Mouse (Mus musculus) embryo, embryonic 11.5 days (tissue): ENCODE data around the gene Ptpn3.

Experiments
- DNase-seq: peaks from one replicate; pipeline ENCODE4 v3.0.0-alpha.2; 2012; ENCODE audit warnings: low read depth, low spot score

Gene Ptpn3

DNA sequence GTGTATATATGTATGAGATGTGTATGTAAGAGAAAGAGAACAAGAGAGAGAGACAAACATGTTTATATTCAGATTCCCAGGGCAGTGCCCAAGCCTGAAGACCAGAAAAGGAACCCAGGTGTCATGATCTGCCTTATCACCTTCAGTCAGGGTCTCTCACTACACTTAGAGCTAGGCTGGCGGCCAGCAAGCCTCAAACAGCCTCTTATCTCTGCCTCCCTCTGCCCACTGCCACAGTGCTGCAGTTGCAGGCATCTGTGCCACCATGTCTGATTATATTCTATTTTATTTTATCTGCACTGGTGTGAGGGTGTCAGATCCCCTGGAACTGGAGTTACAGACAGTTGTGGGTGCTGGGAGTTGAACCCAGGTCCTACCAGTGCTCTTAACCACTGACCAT, 133.4 kb downstream of the Ptpn3 start:
- no peak for DNase-seq

GRCm38 (mm10) chr4:57166922-57167870, 134.4 kb downstream of the Ptpn3 start:
- no peak for DNase-seq

- no peak for DNase-seq
These were observed 136.0 kb downstream of the Ptpn3 start for GRCm38 (mm10) chr4:57165654-57166053.

DNA sequence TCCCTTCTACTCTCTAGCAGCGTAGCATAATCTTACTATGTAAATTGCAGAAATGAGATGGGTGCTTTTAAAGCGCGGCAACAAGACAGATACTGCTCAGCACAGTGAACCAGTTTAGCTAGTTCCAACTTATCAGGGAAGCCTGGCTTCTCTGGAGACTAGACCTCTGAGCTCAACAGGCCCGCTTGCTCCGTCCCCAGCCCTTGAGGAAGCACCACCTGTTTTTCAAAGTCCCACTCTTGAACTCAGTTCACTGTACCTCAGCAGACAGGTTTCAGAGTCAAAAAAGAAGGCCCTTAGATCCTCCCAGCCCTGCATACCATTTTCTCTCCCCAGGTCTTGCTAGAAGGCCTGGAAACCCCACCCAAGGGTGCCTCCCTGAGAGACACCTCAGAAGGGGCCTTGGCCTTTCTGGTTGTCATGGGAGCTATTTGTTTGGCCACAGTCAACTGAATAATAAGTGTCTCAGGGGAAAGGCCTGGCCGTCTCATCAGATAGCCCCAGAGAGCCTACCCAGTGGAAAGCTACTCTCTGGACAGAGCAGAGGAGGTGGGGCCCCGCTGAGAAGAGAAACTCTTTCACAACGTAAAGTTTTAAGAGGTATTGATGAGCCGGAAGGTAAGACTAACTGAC, 136.9 kb downstream of the Ptpn3 start:
- DNase-seq, result no peak

DNA sequence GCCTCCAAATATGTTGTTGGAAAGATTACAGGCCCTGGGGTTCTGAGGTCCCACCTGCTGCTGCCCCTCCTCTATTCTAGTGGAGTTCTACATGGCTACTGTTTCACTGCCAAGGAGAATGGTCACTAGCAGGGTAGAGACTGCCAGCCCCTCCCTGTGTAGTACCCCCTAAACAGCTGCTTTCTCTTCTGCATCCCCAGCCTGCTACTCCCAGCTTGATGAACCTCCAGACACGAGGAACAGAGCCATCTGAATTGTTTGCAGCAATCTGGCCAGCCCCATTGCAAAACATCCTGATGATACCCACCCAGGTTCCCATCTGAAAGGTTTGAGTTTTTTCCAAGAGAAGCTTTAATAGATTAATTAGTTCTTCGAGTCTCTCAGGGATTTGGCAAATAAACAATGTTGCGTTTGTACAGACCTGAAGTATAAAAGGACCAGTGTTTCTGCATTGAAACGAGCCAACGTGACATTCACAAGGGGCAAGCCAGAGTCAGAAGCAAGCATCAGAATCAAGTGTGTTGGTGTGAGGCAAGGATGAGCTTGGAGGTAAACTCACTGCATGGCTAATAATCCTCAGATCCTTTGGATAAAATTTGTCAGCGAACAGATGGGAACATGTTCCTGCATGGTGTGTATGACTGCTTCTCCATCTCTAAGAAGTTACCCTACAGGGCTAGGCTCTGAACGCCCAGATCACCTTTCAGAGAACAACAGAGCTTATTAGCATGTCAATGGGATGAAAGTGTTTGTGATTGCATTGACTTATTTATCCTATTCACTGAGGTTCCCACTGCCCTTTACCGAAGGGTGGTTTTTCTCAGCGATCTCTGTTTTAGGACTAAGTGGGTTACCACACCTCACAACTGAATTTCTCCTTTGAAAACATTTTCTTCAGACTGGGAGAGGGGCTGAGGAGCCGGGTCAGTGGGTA, 138.6 kb downstream of the Ptpn3 start:
- no peak for DNase-seq

DNA sequence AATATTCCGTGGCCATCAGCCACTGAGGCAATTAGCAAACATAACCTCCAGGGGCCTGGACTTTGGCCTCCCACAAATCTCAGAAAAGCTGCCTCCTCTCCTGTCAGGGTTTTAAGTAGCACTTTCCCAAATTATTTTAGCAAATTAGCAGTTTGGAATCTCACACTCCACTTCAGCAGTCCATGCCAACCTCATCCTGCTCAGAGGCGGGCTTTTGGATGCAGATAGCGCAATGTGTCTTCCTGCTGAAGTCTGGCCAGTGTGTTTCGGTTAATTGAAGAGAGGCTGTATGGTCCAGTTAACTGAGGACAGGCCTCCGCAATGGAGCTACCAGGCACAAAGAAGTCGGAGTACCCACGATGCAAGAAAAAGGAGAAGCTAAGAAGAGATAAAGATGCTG, 141.1 kb downstream of the Ptpn3 start:
- DNase-seq, result no peak

- no peak for DNase-seq
These were observed 145.0 kb downstream of the Ptpn3 start for GRCm38 (mm10) chr4:57156549-57157169.

DNA sequence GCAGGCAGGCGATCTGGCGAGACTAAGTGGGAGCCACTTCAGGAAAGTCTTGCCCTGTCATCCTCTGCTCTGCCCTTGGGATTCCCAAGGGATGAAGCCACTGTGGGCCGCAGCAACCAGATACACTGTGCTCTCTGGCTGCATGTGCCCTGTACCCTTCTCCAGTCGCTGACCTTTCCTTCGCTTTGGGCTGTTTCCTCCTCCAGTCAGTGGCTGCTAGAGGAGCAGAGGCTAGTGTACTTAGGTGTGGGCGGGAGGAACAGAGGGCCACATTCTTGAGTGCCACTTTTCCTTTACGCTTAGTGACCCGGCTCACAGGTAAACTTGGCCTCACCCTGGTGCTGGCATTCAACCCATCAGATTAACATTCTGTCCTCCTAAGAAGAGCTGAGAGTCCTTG, 147.8 kb downstream of the Ptpn3 start:
- DNase-seq, result no peak

GRCm38 (mm10) chr4:57153068-57153835, 148.4 kb downstream of the Ptpn3 start:
- no peak for DNase-seq

GRCm38 (mm10) chr4:57148182-57148581, 153.5 kb downstream of the Ptpn3 start:
- DNase-seq, result no peak

- peak; percentile 65 for DNase-seq
These were observed 158.4 kb downstream of the Ptpn3 start, which contains the start of gene Epb41l4b for GRCm38 (mm10) chr4:57143026-57143937. Epb41l4b (minus strand) TSS chr4:57143437.

DNA sequence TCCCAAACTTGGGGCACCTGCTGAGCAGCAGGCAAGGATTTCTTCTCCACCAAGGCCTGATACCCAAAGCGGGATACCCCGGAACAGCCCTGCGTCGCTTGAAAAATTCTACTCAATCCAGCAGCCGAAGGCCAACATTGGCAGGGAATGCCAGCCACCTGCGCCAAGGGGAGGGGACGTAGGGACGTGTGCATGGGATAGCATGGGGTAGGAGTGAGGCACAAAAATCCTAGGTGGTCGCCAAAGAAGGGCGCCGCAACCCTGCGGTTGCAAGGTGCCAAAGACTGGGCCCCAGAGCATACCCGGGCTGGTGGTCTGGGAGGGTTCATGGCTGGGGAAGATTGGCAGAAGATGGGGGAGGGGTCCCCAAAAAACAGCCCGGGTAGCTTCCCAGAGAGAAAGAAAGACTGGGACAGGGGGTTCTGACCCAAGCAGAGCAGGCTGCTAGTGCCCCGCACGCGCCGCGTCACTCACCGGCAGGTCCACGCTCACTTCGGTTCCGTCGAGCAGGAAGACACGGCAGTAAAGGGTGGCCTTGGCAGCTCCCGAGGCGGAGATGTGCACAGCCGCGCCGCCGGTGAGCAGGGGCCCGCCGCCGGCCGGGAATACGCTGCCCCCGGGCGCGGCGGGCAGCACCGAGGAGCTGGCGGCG, 159.1 kb downstream of the Ptpn3 start:
- no peak for DNase-seq

DNA sequence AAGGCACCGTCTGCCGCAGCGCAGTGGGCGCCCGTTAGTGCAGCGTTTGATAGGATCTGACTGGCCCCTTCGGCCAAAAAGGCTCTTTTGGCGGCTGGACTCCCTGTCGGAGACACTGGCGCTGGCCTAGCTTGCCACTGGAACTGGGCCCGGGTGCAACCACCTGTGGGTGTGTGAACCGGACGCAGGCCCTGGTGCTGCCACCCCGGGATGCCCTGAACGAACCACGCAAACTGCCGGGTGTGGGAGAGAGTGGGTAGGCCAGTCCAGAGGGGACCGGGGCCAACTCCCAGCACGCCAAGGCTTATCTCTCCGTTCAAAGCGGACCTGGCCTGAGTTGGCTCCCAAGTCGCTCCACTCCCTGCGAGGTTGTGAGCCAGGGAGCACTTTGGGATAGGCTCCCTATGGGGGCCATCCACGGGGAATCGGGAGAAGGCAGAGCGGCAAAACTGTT, 159.7 kb downstream of the Ptpn3 start:
- no peak for DNase-seq

DNA sequence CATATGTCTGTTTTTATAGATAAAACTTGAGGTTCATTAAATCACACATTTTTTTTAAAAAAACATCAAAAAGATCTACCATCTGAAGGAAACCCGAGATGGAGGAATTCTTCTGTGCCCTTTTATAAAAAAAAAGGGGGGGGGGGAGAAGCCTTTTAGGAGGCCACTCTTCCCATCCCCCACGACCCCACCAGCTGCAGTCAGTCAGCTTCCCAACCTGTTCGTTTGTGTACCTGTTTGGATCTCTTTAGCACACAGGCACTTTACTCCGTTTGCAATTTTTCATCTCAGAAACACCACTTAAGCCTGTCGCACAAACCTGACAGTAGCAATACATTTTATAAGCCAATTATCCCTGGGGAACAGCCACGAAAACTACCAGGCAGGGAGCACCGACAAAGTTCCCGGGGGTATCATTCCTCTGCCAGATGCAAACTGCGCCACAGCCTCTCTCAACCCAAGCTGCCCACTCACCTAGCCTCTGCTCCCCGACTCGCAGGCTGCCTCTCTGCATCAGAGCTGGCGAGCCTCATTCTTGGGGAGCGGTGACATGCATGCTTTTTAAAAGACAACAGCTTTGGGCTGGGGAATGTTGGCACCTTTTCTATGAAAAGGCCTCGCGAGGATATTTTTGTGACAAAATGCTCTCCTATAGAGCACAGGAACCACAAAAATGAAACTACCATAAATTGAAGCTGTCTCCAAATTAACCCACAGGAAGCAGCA, 160.5 kb downstream of the Ptpn3 start:
- no peak for DNase-seq
